Mouse (Mus musculus) inflammation-experienced regulatory T-cells, adult 6 months (primary cell): Measurements from ENCODE around the gene Ncl. TPM values are rescaled to one million over a fixed set of nuclear protein-coding genes. Genes with fewer than 3 reads are reported as not detected.
A peak's percentile ranks its signal among the peaks of the same experiment; 100 is the strongest.
"Not testable (repeated sequence)": the region's sequence is repeated elsewhere in the genome, so short reads cannot be mapped to it uniquely, and the experiment has no call there.

Source experiments
- ATAC-seq: one replicate; pipeline ENCODE4 v1.8.0; 2017
- polyA plus RNA-seq, 3 experiments: library from polyadenylated mRNA; unstranded; fragments of 100-300 nt; shearing (Covaris generic); gene quantifications; one replicate each; pipeline ENCODE4 v1.2.1; 2017

Gene Ncl
- polyA plus RNA-seq, 3 experiments from 2014 or later, result 345 to 360 (median 358) TPM

GRCm38 (mm10) chr1:86359798-86360179 lies 589 bp upstream of the Ncl start:
- ATAC-seq, result peak; percentile 1

- no peak for ATAC-seq
These were observed 833 bp downstream of the Ncl start for GRCm38 (mm10) chr1:86358229-86358905.

DNA sequence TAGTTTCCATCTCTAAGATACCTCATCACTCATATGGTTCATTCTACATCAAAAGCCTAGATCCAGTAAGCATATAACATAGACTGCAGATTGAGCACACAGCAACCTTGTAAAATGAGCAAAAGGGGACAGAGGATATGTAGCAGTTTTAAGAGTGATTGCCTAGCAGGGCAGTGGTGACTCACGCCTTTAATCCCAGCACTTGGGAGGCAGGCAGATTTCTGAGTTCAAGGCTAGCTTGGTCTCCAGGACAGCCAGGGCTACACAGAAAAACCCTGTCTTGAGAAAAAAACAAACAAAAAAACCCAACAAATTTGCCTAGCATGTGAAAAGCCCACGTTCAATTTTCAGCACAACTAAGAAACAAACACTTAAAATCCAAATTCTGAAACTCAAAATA lies 5.0 kb downstream of the Ncl start:
- no peak for ATAC-seq

- ATAC-seq, result no peak
These were observed 8.6 kb downstream of the Ncl start for GRCm38 (mm10) chr1:86350576-86350975.

GRCm38 (mm10) chr1:86349696-86350095 lies 9.5 kb downstream of the Ncl start:
- ATAC-seq, result no peak

- ATAC-seq, result no peak
These were observed 10.0 kb downstream of the Ncl start for GRCm38 (mm10) chr1:86349201-86349600.

- no peak for ATAC-seq
These were observed 10.4 kb downstream of the Ncl start for GRCm38 (mm10) chr1:86348801-86349200.

DNA sequence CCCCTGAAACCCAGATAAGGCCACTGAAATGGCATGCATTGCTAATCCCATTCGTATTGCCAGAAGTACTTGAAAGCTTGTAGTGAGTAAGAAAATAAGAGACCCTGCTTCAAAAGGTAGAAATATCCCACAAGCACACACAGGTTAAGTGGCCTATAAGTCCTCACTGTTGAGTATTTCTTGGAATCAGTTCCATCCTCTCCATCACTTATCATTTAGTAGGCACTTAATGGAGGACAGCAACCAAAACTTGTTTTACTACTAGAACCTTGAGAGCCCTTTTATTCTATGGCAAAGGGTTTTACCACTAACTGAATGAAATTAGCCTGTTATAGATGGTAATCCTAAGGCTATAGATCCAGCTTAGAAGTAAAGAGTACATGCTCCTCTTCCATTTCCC lies 11.1 kb downstream of the Ncl start:
- no peak for ATAC-seq

GRCm38 (mm10) chr1:86347716-86348045 lies 11.5 kb downstream of the Ncl start:
- ATAC-seq, result no peak

- ATAC-seq, result no peak
These were observed 12.1 kb downstream of the Ncl start for GRCm38 (mm10) chr1:86346851-86347715.

DNA sequence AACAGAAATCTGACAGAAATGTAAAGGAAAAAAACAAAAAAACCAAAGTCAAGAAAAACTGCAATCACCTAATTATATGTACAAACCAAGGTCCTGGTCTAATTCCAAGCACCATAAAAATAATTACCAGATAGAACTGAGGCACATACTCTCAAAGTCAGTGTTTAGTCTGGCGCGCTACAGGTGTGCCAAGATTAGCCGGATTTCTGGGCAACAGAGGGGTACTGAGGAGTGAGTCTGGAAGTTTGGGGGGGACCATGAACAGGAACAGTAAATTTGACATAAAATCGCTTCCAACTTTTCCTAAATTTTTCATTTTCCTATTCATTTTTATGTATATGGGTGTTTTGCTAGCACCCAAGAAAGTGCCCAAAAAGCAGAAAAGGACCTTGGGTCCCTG lies 13.2 kb downstream of the Ncl start:
- ATAC-seq, result no peak

DNA sequence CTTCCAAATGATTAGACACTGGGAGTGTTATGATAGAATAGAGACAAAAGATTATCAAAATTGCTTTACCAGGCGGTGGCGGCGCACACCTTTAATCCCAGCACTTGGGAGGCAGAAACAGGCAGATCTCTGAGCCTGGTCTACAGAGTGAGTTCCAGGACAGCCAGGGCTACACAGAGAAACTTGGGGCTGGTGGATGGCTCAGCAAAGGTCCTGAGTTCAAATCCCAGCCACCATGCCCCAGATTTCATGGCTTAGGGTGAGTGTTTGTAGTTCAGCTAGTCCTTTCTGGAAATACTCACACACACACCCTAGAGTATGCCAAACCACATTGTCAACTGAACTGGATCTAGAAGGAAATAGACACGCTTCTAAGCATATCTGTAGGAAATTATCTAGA lies 14.1 kb downstream of the Ncl start:
- no peak for ATAC-seq

GRCm38 (mm10) chr1:86343969-86344861 lies 15.0 kb downstream of the Ncl start:
- peak; percentile 87 for ATAC-seq

DNA sequence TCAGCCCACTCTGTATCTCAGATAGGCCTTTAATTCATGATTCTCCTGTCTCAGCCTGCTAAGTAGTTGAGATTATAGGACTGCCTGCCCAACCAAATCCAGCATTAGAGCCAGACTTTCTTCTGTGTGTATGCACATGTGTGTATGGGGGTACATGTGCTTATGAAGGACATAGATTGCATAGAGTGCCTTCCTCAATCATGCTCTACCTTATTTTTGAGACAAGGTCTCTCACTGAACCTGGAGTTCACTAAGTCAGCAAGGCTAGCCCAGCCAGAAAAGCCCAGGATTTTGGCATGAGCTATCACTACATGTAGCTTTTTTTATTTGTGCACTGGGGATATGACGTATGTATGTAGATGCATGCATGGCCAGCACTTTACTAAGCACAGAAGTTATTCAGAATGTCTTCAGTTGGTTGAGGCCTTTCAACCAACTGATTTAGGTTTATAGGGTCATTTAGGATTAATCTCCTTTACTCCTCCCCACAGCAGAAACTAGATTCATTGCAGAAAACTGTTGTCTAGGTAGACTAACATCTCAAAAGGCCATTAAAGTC lies 16.0 kb downstream of the Ncl start:
- ATAC-seq, result no peak

DNA sequence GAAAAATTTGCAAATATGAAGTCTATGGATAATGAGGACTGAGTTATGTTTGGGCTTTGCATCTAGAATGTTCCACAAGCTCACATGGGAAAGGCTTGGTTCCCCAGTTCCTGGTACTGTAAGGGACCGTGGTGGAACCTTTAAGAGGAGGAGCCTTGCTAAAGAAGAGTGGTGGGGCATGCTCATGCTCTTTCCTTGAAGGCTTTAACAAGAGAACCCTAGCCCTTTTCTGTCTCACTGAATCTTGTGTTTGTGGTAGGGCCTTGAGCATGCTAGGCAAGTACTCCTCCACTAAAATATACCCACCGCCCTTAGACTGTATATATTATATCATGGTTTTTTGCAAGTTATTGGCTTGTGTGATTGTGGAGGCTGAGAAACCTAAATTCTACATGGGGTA lies 16.8 kb downstream of the Ncl start:
- ATAC-seq, result no peak

GRCm38 (mm10) chr1:86341096-86341495 lies 18.1 kb downstream of the Ncl start:
- ATAC-seq, result not testable (repeated sequence)

DNA sequence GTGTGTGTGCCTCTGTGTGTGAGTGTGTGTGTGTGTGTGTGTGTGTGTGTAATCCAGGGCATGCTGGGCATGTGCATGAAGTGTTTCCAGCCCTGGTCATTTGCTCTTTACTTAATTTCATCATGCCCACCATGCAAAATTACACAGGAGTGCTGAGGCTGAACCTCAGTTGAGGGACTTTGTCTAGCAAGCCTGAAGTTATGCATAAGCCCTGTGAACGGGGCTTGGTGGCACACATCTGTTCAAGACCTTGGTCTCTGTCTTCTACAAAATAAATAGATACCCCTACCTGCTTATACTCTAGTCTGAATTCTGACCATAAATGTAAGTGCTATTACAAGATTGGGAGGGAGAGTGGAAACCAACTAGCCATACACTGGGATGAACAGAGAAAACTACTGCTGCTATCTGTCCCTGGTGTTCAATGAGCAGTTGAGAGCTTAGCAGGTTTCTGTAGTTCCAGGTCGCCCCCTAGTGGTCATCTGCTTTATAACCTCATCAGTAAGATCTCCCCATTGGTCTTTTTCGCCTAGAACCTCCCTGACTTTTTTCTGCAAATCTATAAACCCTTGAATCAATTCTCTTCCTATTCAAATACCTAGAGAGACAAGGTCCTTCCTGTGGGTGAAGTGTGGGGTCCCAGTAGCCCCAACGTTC lies 19.9 kb downstream of the Ncl start:
- ATAC-seq, result peak; percentile 55

DNA sequence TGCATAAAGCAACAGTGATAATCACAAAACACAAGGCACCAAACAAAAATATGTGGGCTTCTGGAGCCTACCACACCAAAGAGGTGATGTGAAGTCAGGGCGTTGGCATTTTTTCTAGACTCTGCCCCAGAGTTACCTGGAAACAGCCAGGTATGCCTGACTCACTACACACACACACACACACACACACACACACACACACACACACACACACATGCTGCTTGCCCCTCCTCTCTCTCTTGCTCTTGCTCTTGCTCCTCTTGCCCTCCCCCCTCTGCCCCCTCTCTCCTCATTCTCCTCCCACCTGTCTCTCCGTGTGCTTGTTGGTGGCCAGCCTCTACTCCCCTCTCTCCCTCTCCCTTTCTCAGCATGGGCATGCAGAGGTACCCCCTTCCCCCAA lies 22.9 kb downstream of the Ncl start:
- ATAC-seq, result no peak

DNA sequence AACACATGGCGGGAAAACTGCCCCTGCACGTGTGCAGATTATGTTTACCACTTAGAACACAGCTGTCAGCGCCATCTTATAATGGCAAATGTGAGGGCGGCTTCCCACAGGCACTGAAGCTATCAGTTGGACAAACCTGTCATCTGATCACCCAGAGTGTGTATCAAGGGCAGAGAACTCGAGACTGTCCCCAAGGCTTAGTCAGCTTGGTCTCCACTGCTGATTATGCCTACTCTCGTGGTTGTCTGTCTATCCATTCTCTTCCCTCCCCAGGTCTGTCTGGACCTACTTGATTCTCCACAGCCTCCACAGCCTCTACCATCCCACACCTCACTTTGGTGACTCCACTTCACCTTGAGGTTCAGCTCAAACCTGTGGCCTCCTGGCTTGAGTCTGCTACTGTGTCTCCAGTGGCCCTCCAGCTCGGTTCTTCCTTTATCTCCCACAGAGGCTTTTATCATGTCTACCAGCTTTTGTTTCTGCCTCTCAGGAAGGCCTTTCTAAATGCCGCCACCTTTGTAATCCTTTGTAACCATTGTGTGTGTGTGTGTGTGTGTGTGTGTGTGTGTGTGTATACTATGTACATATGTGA lies 38.3 kb downstream of the Ncl start:
- no peak for ATAC-seq

DNA sequence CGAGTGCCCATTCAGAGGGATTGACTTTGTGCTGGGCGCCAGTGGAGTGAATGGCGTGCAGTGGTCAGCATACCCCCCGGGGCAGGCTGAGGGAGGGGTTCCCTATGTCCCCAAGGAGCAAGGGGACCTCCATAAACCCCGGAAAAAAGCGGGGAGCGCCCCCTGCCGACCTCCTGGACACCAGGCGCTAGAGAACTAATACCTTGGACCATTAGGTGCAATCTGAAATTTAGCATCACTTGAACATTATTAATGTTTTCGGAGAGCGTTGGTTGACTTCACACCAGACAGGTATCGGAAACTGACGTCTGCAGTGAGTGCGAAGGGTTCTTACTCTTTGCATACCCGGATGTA lies 45.5 kb downstream of the Ncl start:
- no peak for ATAC-seq

GRCm38 (mm10) chr1:86313096-86313771 lies 46.0 kb downstream of the Ncl start:
- ATAC-seq, result no peak

GRCm38 (mm10) chr1:86312269-86312668 lies 46.9 kb downstream of the Ncl start:
- no peak for ATAC-seq
